Mouse (Mus musculus) liver, postnatal 0 days (tissue): ENCODE results near the gene Bbs9.

Experiments
- CTCF ChIP-seq: sonication (generic); IDR thresholded peaks from 2 replicates; pipeline ENCODE4 v1.5.1; 2016; ENCODE audit warnings: antibody characterized with exemption, low read depth
- EP300 ChIP-seq: IDR thresholded peaks from 2 replicates; pipeline ENCODE4 v1.6.1; 2016; ENCODE audit warnings: antibody characterized with exemption, low read depth, mild to moderate bottlenecking

DNA sequence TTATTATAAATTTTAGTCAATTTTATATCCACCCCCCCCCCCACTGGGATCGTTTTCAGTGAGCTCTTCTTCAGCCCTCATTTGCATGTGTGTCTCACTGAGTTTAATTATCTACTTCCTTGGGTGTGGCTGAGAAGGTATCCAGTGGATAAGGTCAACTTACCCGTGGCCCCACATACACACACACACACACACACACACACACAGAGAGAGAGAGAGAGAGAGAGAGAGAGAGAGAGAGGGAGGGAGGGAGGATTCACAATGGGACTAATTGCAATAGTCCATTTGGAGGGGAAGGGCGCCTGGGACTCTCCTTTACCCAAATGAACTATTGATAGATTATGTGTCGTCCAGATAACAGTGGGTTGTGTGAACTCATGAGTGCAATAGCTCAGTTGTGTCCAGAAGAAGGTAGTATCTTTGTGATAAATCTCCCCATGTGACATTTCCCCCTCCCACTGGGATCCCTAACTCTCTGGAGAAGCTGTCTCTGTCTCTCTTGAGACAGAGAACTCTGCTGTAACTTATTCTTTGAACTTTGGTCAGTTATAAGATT is 227.4 kb downstream of the Bbs9 start:
- TF ChIP-seq CTCF (no peak), EP300 (no peak)
